Mouse (Mus musculus) CD4-positive, CD25-positive, alpha-beta regulatory T cell, adult 2 months (primary cell): Measurements from ENCODE around the gene Reps2.

Experiments
- DNase-seq: peaks from one replicate; pipeline ENCODE4 v3.0.0-alpha.2; 2012; ENCODE audit warnings: low read depth, low spot score

The Reps2 gene

GRCm38 (mm10) chrX:162496485-162496884, 147.0 kb downstream of the Reps2 start:
- DNase-seq, result no peak

- DNase-seq, result no peak
These were observed 154.8 kb downstream of the Reps2 start for GRCm38 (mm10) chrX:162488630-162489029.

GRCm38 (mm10) chrX:162487734-162488133, 155.7 kb downstream of the Reps2 start:
- no peak for DNase-seq

- no peak for DNase-seq
These were observed 173.2 kb downstream of the Reps2 start for GRCm38 (mm10) chrX:162470213-162470612.

- no peak for DNase-seq
These were observed 181.3 kb downstream of the Reps2 start for GRCm38 (mm10) chrX:162462156-162462555.

- DNase-seq, result no peak
These were observed 187.0 kb downstream of the Reps2 start for GRCm38 (mm10) chrX:162456445-162456844.

- DNase-seq, result no peak
These were observed 188.1 kb downstream of the Reps2 start for GRCm38 (mm10) chrX:162455364-162455763.

GRCm38 (mm10) chrX:162453821-162454402, 189.5 kb downstream of the Reps2 start:
- DNase-seq, result no peak

GRCm38 (mm10) chrX:162452642-162453041, 190.8 kb downstream of the Reps2 start:
- DNase-seq, result no peak

GRCm38 (mm10) chrX:162447974-162448373, 195.5 kb downstream of the Reps2 start:
- no peak for DNase-seq

- DNase-seq, result no peak
These were observed 196.7 kb downstream of the Reps2 start for GRCm38 (mm10) chrX:162446678-162447318.

- no peak for DNase-seq
These were observed 200.1 kb downstream of the Reps2 start for GRCm38 (mm10) chrX:162443387-162443786.

- DNase-seq, result no peak
These were observed 200.5 kb downstream of the Reps2 start for GRCm38 (mm10) chrX:162442970-162443369.

- DNase-seq, result no peak
These were observed 210.5 kb downstream of the Reps2 start for GRCm38 (mm10) chrX:162432776-162433543.

GRCm38 (mm10) chrX:162427698-162428097, 215.8 kb downstream of the Reps2 start:
- DNase-seq, result no peak

- no peak for DNase-seq
These were observed 224.0 kb downstream of the Reps2 start for GRCm38 (mm10) chrX:162419431-162419830.

- DNase-seq, result no peak
These were observed 230.3 kb downstream of the Reps2 start for GRCm38 (mm10) chrX:162413124-162413523.

- no peak for DNase-seq
These were observed 236.2 kb downstream of the Reps2 start for GRCm38 (mm10) chrX:162407291-162407690.

GRCm38 (mm10) chrX:162402487-162402886, 241.0 kb downstream of the Reps2 start:
- no peak for DNase-seq

- DNase-seq, result no peak
These were observed 262.7 kb downstream of the Reps2 start for GRCm38 (mm10) chrX:162380730-162381129.

- no peak for DNase-seq
These were observed 280.2 kb downstream of the Reps2 start for GRCm38 (mm10) chrX:162363206-162363605.
